Mouse (Mus musculus) heart, embryonic 10.5 days (tissue): Measurements from ENCODE around the gene Gpr3. TPM values are rescaled to one million over a fixed set of nuclear protein-coding genes. Genes with fewer than 3 reads are reported as not detected.

Experiments used
- DNase-seq: peaks from one replicate; pipeline ENCODE4 v3.0.0-alpha.2; 2017; ENCODE audit warnings: low spot score
- H3K27ac ChIP-seq: fragments of 300-500 bp; sonication (generic); 2 replicates; pipeline ENCODE4 v1.5.1; 2016; ENCODE audit warnings: mild to moderate bottlenecking
- H3K27me3 ChIP-seq: fragments of 300-500 bp; sonication (generic); 2 replicates; pipeline ENCODE4 v1.6.1; 2016; ENCODE audit warnings: mild to moderate bottlenecking; ENCODE audit not compliant: poor library complexity, insufficient read depth, severe bottlenecking
- H3K36me3 ChIP-seq: fragments of 300-500 bp; sonication (generic); 2 replicates; pipeline ENCODE4 v1.6.1; 2016; ENCODE audit warnings: mild to moderate bottlenecking, moderate library complexity
- H3K4me1 ChIP-seq: fragments of 300-500 bp; sonication (generic); 2 replicates; pipeline ENCODE4 v1.6.1; 2016; ENCODE audit warnings: mild to moderate bottlenecking
- H3K4me3 ChIP-seq: fragments of 300-500 bp; sonication (generic); 2 replicates; pipeline ENCODE4 v1.5.1; 2016; ENCODE audit warnings: mild to moderate bottlenecking, moderate library complexity
- H3K9me3 ChIP-seq: fragments of 300-500 bp; sonication (generic); 2 replicates; pipeline ENCODE4 v1.6.1; 2016; ENCODE audit warnings: mild to moderate bottlenecking, moderate library complexity
- WGBS: fragments of 180-500 bp; shearing (Covaris S2); methylation state at CpG from one replicate; pipeline ENCODE4 v1.1.7; 2016; 5-methylcytosine and 5-hydroxymethylcytosine counted together
- polyA plus RNA-seq: library from polyadenylated mRNA; unstranded; fragments of >200 nt; fragmentation: Nextera tagmentation; extraction: Ambion mirVana; gene quantifications from 2 replicates; pipeline ENCODE4 v1.2.1, GENCODE M21; 2016

Gene Gpr3
- polyA plus RNA-seq, 1 experiment from 2014 or later: 0.09 TPM

- no peaks in the 10 kb centered on the region for H3K27me3 ChIP-seq
- WGBS: 95% methylated on average over 5 of the region's 5 CpGs
- no peak overlapping the region for H3K27ac ChIP-seq
- DNase-seq: no peak
- H3K36me3 ChIP-seq: peaks cover 77% of the 10 kb centered on the region
- peaks cover 35% of the 10 kb centered on the region for H3K4me1 ChIP-seq
- H3K9me3 ChIP-seq: no peaks in the 10 kb centered on the region
- H3K4me3 ChIP-seq: no peak overlapping the region
Measured at GRCm38 (mm10) chr4:133186856-133187255, 25.5 kb downstream of the Gpr3 start.

- peaks cover 77% of the 10 kb centered on the region for H3K36me3 ChIP-seq
- peak overlapping the region; percentile 76 for H3K27ac ChIP-seq
- WGBS: 88% methylated on average over 8 of the region's 8 CpGs
- no peak overlapping the region for H3K4me3 ChIP-seq
- DNase-seq: no peak
- H3K27me3 ChIP-seq: no peaks in the 10 kb centered on the region
- H3K9me3 ChIP-seq: no peaks in the 10 kb centered on the region
- H3K4me1 ChIP-seq: peaks cover 35% of the 10 kb centered on the region
Measured at GRCm38 (mm10) chr4:133185893-133186292, 26.4 kb downstream of the Gpr3 start.

GRCm38 (mm10) chr4:133184898-133185665 is 27.3 kb downstream of the Gpr3 start:
- no peaks in the 10 kb centered on the region for H3K9me3 ChIP-seq
- H3K4me1 ChIP-seq: peaks cover 35% of the 10 kb centered on the region
- H3K4me3 ChIP-seq: no peak overlapping the region
- H3K27ac ChIP-seq: peak overlapping the region; percentile 76
- no peaks in the 10 kb centered on the region for H3K27me3 ChIP-seq
- peaks cover 75% of the 10 kb centered on the region for H3K36me3 ChIP-seq
- peak; percentile 78 for DNase-seq
- WGBS: 44% methylated on average over 15 of the region's 15 CpGs

GRCm38 (mm10) chr4:133184031-133184897 is 28.1 kb downstream of the Gpr3 start:
- H3K4me3 ChIP-seq: no peak overlapping the region
- WGBS: 65% methylated on average over 14 of the region's 14 CpGs
- H3K36me3 ChIP-seq: peaks cover 76% of the 10 kb centered on the region
- peak overlapping the region; percentile 76; the same call in 1 of the 2 replicates for H3K27ac ChIP-seq
- no peaks in the 10 kb centered on the region for H3K9me3 ChIP-seq
- no peak for DNase-seq
- H3K27me3 ChIP-seq: no peaks in the 10 kb centered on the region
- peaks cover 35% of the 10 kb centered on the region for H3K4me1 ChIP-seq

GRCm38 (mm10) chr4:133182439-133183033 is 29.8 kb downstream of the Gpr3 start:
- Histone ChIP-seq H3K27ac (peak overlapping the region; percentile 65), H3K36me3 (peaks cover 70% of the 10 kb centered on the region), H3K4me3 (no peak overlapping the region), H3K4me1 (peaks cover 40% of the 10 kb centered on the region), H3K27me3 (no peaks in the 10 kb centered on the region), H3K9me3 (no peaks in the 10 kb centered on the region)
- no peak for DNase-seq
- 80% methylated on average over 8 of the region's 8 CpGs for WGBS

GRCm38 (mm10) chr4:133179258-133179657 is 33.1 kb downstream of the Gpr3 start:
- WGBS: 91% methylated on average over 7 of the region's 7 CpGs
- Histone ChIP-seq H3K9me3 (no peaks in the 10 kb centered on the region), H3K27ac (no peak overlapping the region), H3K4me1 (peaks cover 52% of the 10 kb centered on the region), H3K27me3 (no peaks in the 10 kb centered on the region), H3K4me3 (no peak overlapping the region), H3K36me3 (peaks cover 51% of the 10 kb centered on the region)
- no peak for DNase-seq

- H3K4me1 ChIP-seq: peaks cover 47% of the 10 kb centered on the region
Measured at GRCm38 (mm10) chr4:133178305-133178704, 34.0 kb downstream of the Gpr3 start.

GRCm38 (mm10) chr4:133176761-133177403 is 35.5 kb downstream of the Gpr3 start:
- H3K9me3 ChIP-seq: no peaks in the 10 kb centered on the region
- H3K27me3 ChIP-seq: no peaks in the 10 kb centered on the region
- peak overlapping the region; percentile 29; the same call in 1 of the 2 replicates for H3K4me3 ChIP-seq
- H3K27ac ChIP-seq: peak overlapping the region; percentile 77
- H3K36me3 ChIP-seq: peaks cover 41% of the 10 kb centered on the region
- peak; percentile 71 for DNase-seq
- WGBS: 70% methylated on average over 18 of the region's 18 CpGs
- H3K4me1 ChIP-seq: peaks cover 44% of the 10 kb centered on the region

More at GRCm38 (mm10) chr4:133178305-133178704, 34.0 kb downstream of the Gpr3 start:
- Histone ChIP-seq H3K36me3 (peaks cover 51% of the 10 kb centered on the region), H3K4me3 (no peak overlapping the region), H3K27me3 (no peaks in the 10 kb centered on the region), H3K27ac (no peak overlapping the region), H3K9me3 (no peaks in the 10 kb centered on the region)
- DNase-seq: no peak
- WGBS: 82% methylated on average over 5 of the region's 5 CpGs

GRCm38 (mm10) chr4:133175998-133176760 is 36.2 kb downstream of the Gpr3 start:
- WGBS: 42% methylated on average over 14 of the region's 14 CpGs

GRCm38 (mm10) chr4:133175274-133175673 is 37.1 kb downstream of the Gpr3 start:
- peak; percentile 53 for DNase-seq
- peaks cover 35% of the 10 kb centered on the region for H3K36me3 ChIP-seq
- H3K9me3 ChIP-seq: no peaks in the 10 kb centered on the region
- peaks cover 44% of the 10 kb centered on the region for H3K4me1 ChIP-seq
- no peaks in the 10 kb centered on the region for H3K27me3 ChIP-seq
- peak overlapping the region; percentile 77; the same call in 1 of the 2 replicates for H3K27ac ChIP-seq
- no peak overlapping the region for H3K4me3 ChIP-seq
- WGBS: 74% methylated on average over 7 of the region's 7 CpGs

More at GRCm38 (mm10) chr4:133175998-133176760, 36.2 kb downstream of the Gpr3 start:
- Histone ChIP-seq H3K9me3 (no peaks in the 10 kb centered on the region), H3K27me3 (no peaks in the 10 kb centered on the region), H3K36me3 (peaks cover 40% of the 10 kb centered on the region), H3K4me1 (peaks cover 44% of the 10 kb centered on the region), H3K4me3 (peak overlapping the region; percentile 29; the same call in 1 of the 2 replicates), H3K27ac (peak overlapping the region; percentile 77)
- DNase-seq: peak; percentile 86

GRCm38 (mm10) chr4:133174361-133174760 is 38.0 kb downstream of the Gpr3 start:
- Histone ChIP-seq H3K4me3 (no peak overlapping the region), H3K36me3 (peaks cover 26% of the 10 kb centered on the region), H3K27ac (peak overlapping the region; percentile 11; the same call in 1 of the 2 replicates), H3K9me3 (no peaks in the 10 kb centered on the region), H3K27me3 (no peaks in the 10 kb centered on the region), H3K4me1 (peaks cover 48% of the 10 kb centered on the region)
- 40% methylated on average over 4 of the region's 4 CpGs for WGBS
- peak; percentile 75 for DNase-seq

GRCm38 (mm10) chr4:133172451-133172850 is 39.9 kb downstream of the Gpr3 start:
- Histone ChIP-seq H3K9me3 (no peaks in the 10 kb centered on the region), H3K27me3 (no peaks in the 10 kb centered on the region), H3K27ac (no peak overlapping the region), H3K4me3 (no peak overlapping the region), H3K36me3 (peaks cover 15% of the 10 kb centered on the region), H3K4me1 (peaks cover 46% of the 10 kb centered on the region)
- WGBS: 86% methylated on average over 4 of the region's 4 CpGs
- peak; percentile 61 for DNase-seq
